Mouse (Mus musculus): ENCODE measurements around the gene Pde6g. TPM values are rescaled to one million over a fixed set of nuclear protein-coding genes. Genes with fewer than 3 reads are reported as not detected.

Pde6g gene
- polyA plus RNA-seq, 1 experiment from 2014 or later, result 0.38 TPM

DNA sequence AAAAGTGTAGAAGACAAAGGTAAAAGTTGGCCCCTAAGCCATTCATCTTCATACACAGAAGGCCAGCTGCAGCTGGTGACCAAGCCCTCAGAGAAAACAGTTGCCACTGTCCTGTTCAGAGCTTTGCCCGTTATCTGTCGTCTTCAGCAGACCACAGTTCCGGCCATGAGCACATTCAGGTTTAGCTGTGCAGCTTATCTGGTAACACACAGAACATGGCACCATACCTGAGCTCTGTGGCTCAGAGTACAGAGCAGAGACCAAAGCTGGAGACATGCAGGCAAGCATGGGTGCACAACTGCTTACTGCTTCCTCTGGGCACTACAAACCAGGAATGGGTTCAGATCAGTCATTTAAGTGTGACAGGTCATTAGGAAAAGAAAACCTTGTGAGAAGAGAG, 47.4 kb downstream of the Pde6g start:
- Histone ChIP-seq H3K27ac (no peak overlapping the region), H3K36me3 (peaks cover 100% of the 10 kb centered on the region), H3K9ac (no peak overlapping the region), H3K4me1 (no peaks in the 10 kb centered on the region), H3K4me3 (replicated peaks) (no peak overlapping the region), H3K9me3 (replicated peaks) (no peaks in the 10 kb centered on the region), H3K27me3 (no peaks in the 10 kb centered on the region), H3K4me2 (no peak overlapping the region)
- WGBS, result 97% methylated on average over 3 of the region's 3 CpGs
- no peak for ATAC-seq (replicated peaks; ENCODE audit: low FRiP score)

- no peak for ATAC-seq (replicated peaks; ENCODE audit: low FRiP score)
- WGBS, result 100% methylated on average over 1 of the region's 1 CpGs
These were observed 48.5 kb downstream of the Pde6g start for GRCm38 (mm10) chr11:120404814-120405213.

GRCm38 (mm10) chr11:120399319-120399718, 54.0 kb downstream of the Pde6g start:
- no peak overlapping the region for H3K4me3 ChIP-seq (replicated peaks)
- ATAC-seq (replicated peaks; ENCODE audit: low FRiP score), result no peak
- whole genome bisulfite sequencing, result 94% methylated on average over 2 of the region's 2 CpGs
- H3K9me3 ChIP-seq (replicated peaks), result no peaks in the 10 kb centered on the region
- H3K9ac ChIP-seq, result no peak overlapping the region
- no peak overlapping the region for H3K4me2 ChIP-seq
- no peaks in the 10 kb centered on the region for H3K27me3 ChIP-seq
- no peaks in the 10 kb centered on the region for H3K4me1 ChIP-seq
- H3K36me3 ChIP-seq, result peaks cover 92% of the 10 kb centered on the region
- no peak overlapping the region for H3K27ac ChIP-seq

More at GRCm38 (mm10) chr11:120404814-120405213, 48.5 kb downstream of the Pde6g start:
- no peak overlapping the region for H3K27ac ChIP-seq
- peaks cover 100% of the 10 kb centered on the region for H3K36me3 ChIP-seq
- no peak overlapping the region for H3K4me2 ChIP-seq
- no peak overlapping the region for H3K4me3 ChIP-seq (replicated peaks)
- no peaks in the 10 kb centered on the region for H3K9me3 ChIP-seq (replicated peaks)
- H3K9ac ChIP-seq, result no peak overlapping the region
- H3K27me3 ChIP-seq, result no peaks in the 10 kb centered on the region
- H3K4me1 ChIP-seq, result no peaks in the 10 kb centered on the region

Other genes with a start within 250 kb of the Pde6g start
- gene Bahcc1, start 220.6 kb downstream of the Pde6g start, polyA plus RNA-seq (2015; fragmentation: Nextera tagmentation; extraction: Ambion mirVana), result 11.8 and 14.1 TPM in 2 replicates
- 2,367 and 2,520 TPM in 2 replicates for gene Actg1, start 105.0 kb downstream of the Pde6g start, polyA plus RNA-seq (2015; fragmentation: Nextera tagmentation; extraction: Ambion mirVana)
- gene Fscn2, start 92.0 kb downstream of the Pde6g start, polyA plus RNA-seq (2015; fragmentation: Nextera tagmentation; extraction: Ambion mirVana), result 1.1 and 1.2 TPM in 2 replicates
- gene Faap100, start 74.7 kb downstream of the Pde6g start, polyA plus RNA-seq (2015; fragmentation: Nextera tagmentation; extraction: Ambion mirVana), result 33.1 and 41.9 TPM in 2 replicates
- 33.5 and 34.8 TPM in 2 replicates for gene Nploc4, start 15.8 kb downstream of the Pde6g start, polyA plus RNA-seq (2015; fragmentation: Nextera tagmentation; extraction: Ambion mirVana)
- not detected in 2 replicates for gene Tspan10, start 10.9 kb downstream of the Pde6g start, polyA plus RNA-seq (2015; fragmentation: Nextera tagmentation; extraction: Ambion mirVana)
- gene Oxld1, start 4.6 kb upstream of the Pde6g start, polyA plus RNA-seq (2015; fragmentation: Nextera tagmentation; extraction: Ambion mirVana), result 13.1 and 13.8 TPM in 2 replicates
- 40.5 and 41.9 TPM in 2 replicates for gene Ccdc137, start 4.6 kb upstream of the Pde6g start, polyA plus RNA-seq (2015; fragmentation: Nextera tagmentation; extraction: Ambion mirVana)
- gene Arl16, start 14.1 kb upstream of the Pde6g start, polyA plus RNA-seq (2015; fragmentation: Nextera tagmentation; extraction: Ambion mirVana), result 42.7 and 53.3 TPM in 2 replicates
- 166 and 172 TPM in 2 replicates for gene Mrpl12, start 31.1 kb upstream of the Pde6g start, polyA plus RNA-seq (2015; fragmentation: Nextera tagmentation; extraction: Ambion mirVana)
- 84.6 and 91.9 TPM in 2 replicates for gene Slc25a10, start 38.3 kb upstream of the Pde6g start, polyA plus RNA-seq (2015; fragmentation: Nextera tagmentation; extraction: Ambion mirVana)
- gene Gcgr, start 77.2 kb upstream of the Pde6g start, polyA plus RNA-seq (2015; fragmentation: Nextera tagmentation; extraction: Ambion mirVana), result 2.4 and 2.6 TPM in 2 replicates
- 199 and 212 TPM in 2 replicates for gene Mcrip1, start 96.2 kb upstream of the Pde6g start, polyA plus RNA-seq (2015; fragmentation: Nextera tagmentation; extraction: Ambion mirVana)
- 0.49 and 1.4 TPM in 2 replicates for gene Ppp1r27, start 97.6 kb upstream of the Pde6g start, polyA plus RNA-seq (2015; fragmentation: Nextera tagmentation; extraction: Ambion mirVana)
- gene P4hb, start 119.8 kb upstream of the Pde6g start, polyA plus RNA-seq (2015; fragmentation: Nextera tagmentation; extraction: Ambion mirVana), result 718 and 736 TPM in 2 replicates
- 588 and 644 TPM in 2 replicates for gene Arhgdia, start 128.1 kb upstream of the Pde6g start, polyA plus RNA-seq (2015; fragmentation: Nextera tagmentation; extraction: Ambion mirVana)
- 494 TPM in 2 replicates for gene Alyref, start 144.9 kb upstream of the Pde6g start, polyA plus RNA-seq (2015; fragmentation: Nextera tagmentation; extraction: Ambion mirVana)
- 193 and 206 TPM in 2 replicates for gene Anapc11, start 144.9 kb upstream of the Pde6g start, polyA plus RNA-seq (2015; fragmentation: Nextera tagmentation; extraction: Ambion mirVana)
- 24.4 and 25.2 TPM in 2 replicates for gene Npb, start 155.0 kb upstream of the Pde6g start, polyA plus RNA-seq (2015; fragmentation: Nextera tagmentation; extraction: Ambion mirVana)
- 118 and 140 TPM in 2 replicates for gene Pcyt2, start 164.4 kb upstream of the Pde6g start, polyA plus RNA-seq (2015; fragmentation: Nextera tagmentation; extraction: Ambion mirVana)
- gene Sirt7, start 171.7 kb upstream of the Pde6g start, polyA plus RNA-seq (2015; fragmentation: Nextera tagmentation; extraction: Ambion mirVana), result 32.7 and 33.9 TPM in 2 replicates
- 32.2 and 35.9 TPM in 2 replicates for gene Mafg, start 180.1 kb upstream of the Pde6g start, polyA plus RNA-seq (2015; fragmentation: Nextera tagmentation; extraction: Ambion mirVana)
- 25.4 and 29.3 TPM in 2 replicates for gene Pycr1, start 190.3 kb upstream of the Pde6g start, polyA plus RNA-seq (2015; fragmentation: Nextera tagmentation; extraction: Ambion mirVana)
- gene Myadml2, start 194.7 kb upstream of the Pde6g start, polyA plus RNA-seq (2015; fragmentation: Nextera tagmentation; extraction: Ambion mirVana), result 0.28 and 0.29 TPM in 2 replicates
- gene Notum, start 207.7 kb upstream of the Pde6g start, polyA plus RNA-seq (2015; fragmentation: Nextera tagmentation; extraction: Ambion mirVana), result 5.2 and 7.7 TPM in 2 replicates
- gene Aspscr1, start 219.5 kb upstream of the Pde6g start, polyA plus RNA-seq (2015; fragmentation: Nextera tagmentation; extraction: Ambion mirVana), result 127 and 144 TPM in 2 replicates